Comparison of ENCODE assay signal across 8 mouse cellular contexts in the genomic region with DNA sequence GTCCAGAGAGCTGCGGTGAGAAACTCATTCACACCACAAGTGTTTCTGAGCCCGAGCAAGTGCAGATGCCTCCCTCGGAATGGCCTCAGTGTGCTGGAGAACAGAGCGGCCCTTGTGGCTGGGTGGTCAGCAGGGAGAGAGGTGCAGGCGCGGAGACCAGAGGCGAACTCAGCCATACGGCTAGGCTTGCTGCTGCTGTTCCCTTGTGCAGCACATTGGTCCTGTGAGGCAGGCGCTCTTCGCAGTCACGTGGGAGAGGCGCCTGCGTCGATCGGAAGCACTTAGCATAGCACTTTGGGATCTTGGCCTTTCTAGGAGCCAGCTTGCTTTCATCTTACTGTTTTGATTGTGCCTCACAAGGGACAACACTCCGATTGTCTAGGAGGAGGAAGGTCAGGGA. TPM values are rescaled to one million over a fixed set of nuclear protein-coding genes. Genes with fewer than 3 reads are reported as not detected.
A peak's percentile ranks its signal among the peaks of the same experiment; 100 is the strongest.
DNase-seq lines count a peak whose midpoint lies in the region; ATAC-seq and TF ChIP-seq lines count a peak whose summit lies in the region.

No protein-coding gene starts in this region.

- DNase-seq in cerebellum, adult 9-11 months = peak; percentile 8
- no peak for DNase-seq in cerebellum, adult 11-12 months
- no peak for DNase-seq in lung, postnatal 14 days
- DNase-seq in midbrain, postnatal 0 days (ENCODE audit: low spot score) = peak; percentile 14
- DNase-seq in cerebellum, postnatal 14 days = no peak
- no peak for DNase-seq in B cell, adult 2 months

- no peak overlapping the region for H3K9ac ChIP-seq in lung, embryonic 15.5 days
- no peak overlapping the region for H3K9ac ChIP-seq in hindbrain, embryonic 15.5 days
- H3K9ac ChIP-seq in midbrain, postnatal 0 days (replicated peaks; ENCODE audit: low read length, poor library complexity, severe bottlenecking) = no peak overlapping the region

- H3K27ac ChIP-seq in lung, embryonic 15.5 days = no peak overlapping the region
- no peak overlapping the region for H3K27ac ChIP-seq in hindbrain, embryonic 15.5 days (replicated peaks)
- no peak overlapping the region for H3K27ac ChIP-seq in midbrain, postnatal 0 days (ENCODE audit: low read depth, low read length)

- peaks cover 26% of the 10 kb centered on the region for H3K4me1 ChIP-seq in lung, embryonic 15.5 days
- peaks cover 9% of the 10 kb centered on the region for H3K4me1 ChIP-seq in hindbrain, embryonic 15.5 days (replicated peaks)
- H3K4me1 ChIP-seq in midbrain, postnatal 0 days (ENCODE audit: insufficient read depth, low read length) = no peaks in the 10 kb centered on the region

- 25% methylated on average over 16 of the region's 16 CpGs for WGBS in lung, embryonic 15.5 days
- WGBS in hindbrain, embryonic 15.5 days = 44% methylated on average over 16 of the region's 16 CpGs
- 46% methylated on average over 16 of the region's 16 CpGs for WGBS in midbrain, postnatal 0 days

- TF ChIP-seq CTCF in midbrain, postnatal 0 days (IDR thresholded peaks at IDR 0.05) = no peak

- no peak overlapping the region for H3K4me3 ChIP-seq in lung, embryonic 15.5 days
- H3K4me3 ChIP-seq in hindbrain, embryonic 15.5 days = no peak overlapping the region
- no peak overlapping the region for H3K4me3 ChIP-seq in midbrain, postnatal 0 days (ENCODE audit: low read depth, low read length)

- H3K27me3 ChIP-seq in lung, embryonic 15.5 days = no peaks in the 10 kb centered on the region
- H3K27me3 ChIP-seq in hindbrain, embryonic 15.5 days = no peaks in the 10 kb centered on the region
- H3K27me3 ChIP-seq in midbrain, postnatal 0 days (ENCODE audit: insufficient read depth, low read length) = no peaks in the 10 kb centered on the region

- ATAC-seq in lung, embryonic 15.5 days (ENCODE audit: borderline replicate concordance, extremely low read depth, low FRiP score, low TSS enrichment) = peak; percentile 60; the same call in 1 of the 2 replicates
- ATAC-seq in hindbrain, embryonic 15.5 days (ENCODE audit: low FRiP score, low read depth) = peak; percentile 51; the same call in 1 of the 2 replicates
- no peak for ATAC-seq in midbrain, postnatal 0 days (ENCODE audit: low FRiP score)

- no peaks in the 10 kb centered on the region for H3K9me3 ChIP-seq in lung, embryonic 15.5 days
- H3K9me3 ChIP-seq in hindbrain, embryonic 15.5 days = no peaks in the 10 kb centered on the region
- no peaks in the 10 kb centered on the region for H3K9me3 ChIP-seq in midbrain, postnatal 0 days (ENCODE audit: low read length)

- H3K4me2 ChIP-seq in lung, embryonic 15.5 days = peak overlapping the region; percentile 4; the same call in 1 of the 2 replicates
- H3K4me2 ChIP-seq in hindbrain, embryonic 15.5 days = peak overlapping the region; percentile 20
- no peak overlapping the region for H3K4me2 ChIP-seq in midbrain, postnatal 0 days (ENCODE audit: low read depth, low read length, poor library complexity, severe bottlenecking)

- no peaks in the 10 kb centered on the region for H3K36me3 ChIP-seq in lung, embryonic 15.5 days
- no peaks in the 10 kb centered on the region for H3K36me3 ChIP-seq in hindbrain, embryonic 15.5 days
- no peaks in the 10 kb centered on the region for H3K36me3 ChIP-seq in midbrain, postnatal 0 days (ENCODE audit: insufficient read depth, low read length)

RNA-seq across cellular contexts. Expression of gene Zfp281, which starts 45.7 kb away (rescaled TPM):
- polyA plus RNA-seq in lung, embryonic 15.5 days (2015; fragmentation: Nextera tagmentation; extraction: Ambion mirVana) = 20.6 and 22.3 TPM in 2 replicates
- 20.5 and 20.6 TPM in 2 replicates for polyA plus RNA-seq in hindbrain, embryonic 15.5 days (2015; fragmentation: Nextera tagmentation; extraction: Ambion mirVana)
- 31.2 and 35.5 TPM in 2 replicates for total RNA-seq in midbrain, postnatal 0 days (2014; rRNA removed)
- 19.0 and 22.1 TPM in 2 replicates for polyA plus RNA-seq in midbrain, postnatal 0 days (2015; fragmentation: Nextera tagmentation; extraction: Ambion mirVana)

Comparison
In these comparisons a context has a peak if more than half of its experiments do, and no peak if none do; other contexts are left out.
1. DNase-seq: peak in cerebellum, adult 9-11 months (single experiment) and midbrain, postnatal 0 days (single experiment); none in cerebellum, adult 11-12 months (single experiment), lung, postnatal 14 days (single experiment), cerebellum, postnatal 14 days (0 of 2) and B cell, adult 2 months (0 of 2).